Mouse (Mus musculus) kidney, postnatal 25 days (tissue): ENCODE measurements around the gene Masp1.

Experiments
- DNase-seq, 2 experiments: peaks; one replicate each; pipeline ENCODE4 v3.0.0; 2021; ENCODE audit warnings: mixed read lengths in 2 of 2

Masp1 gene

DNA sequence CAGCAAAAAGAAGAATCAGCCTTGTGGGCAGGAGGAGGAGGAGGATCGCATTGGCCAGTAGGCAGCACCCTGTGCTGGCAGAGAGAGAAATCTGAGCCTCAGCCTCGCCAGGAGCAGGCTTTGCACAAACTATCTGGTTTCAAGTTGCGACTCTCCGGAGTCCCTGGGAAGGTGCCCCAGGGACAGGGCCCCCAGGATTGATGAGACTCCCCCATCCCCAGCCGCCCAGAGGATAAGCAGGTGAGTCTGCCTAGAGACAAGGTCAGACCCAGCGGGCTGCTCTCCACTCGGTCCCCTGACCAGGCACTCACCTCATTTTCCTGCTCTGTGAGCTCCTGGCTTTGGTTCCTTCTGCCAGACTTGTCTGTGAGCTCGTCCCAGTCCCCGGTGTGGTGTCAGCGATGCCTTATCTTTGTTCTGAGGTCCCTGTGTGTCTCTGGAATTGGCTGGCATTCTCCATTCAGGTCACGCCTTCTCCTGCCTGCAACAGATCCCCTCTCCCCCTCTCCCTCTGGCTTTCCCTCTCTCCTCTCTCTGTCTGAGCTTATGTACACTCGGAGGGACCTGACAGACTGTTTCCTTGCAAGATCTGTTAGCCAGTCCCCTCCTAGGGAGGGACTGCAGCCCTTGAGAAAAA, at the start of gene Masp1, which contains the start of gene Rtp4:
Gene Masp1, minus strand, starts transcription at position 581 of the 637 bp plus-strand sequence.
Gene Rtp4, plus strand, starts transcription at position 57 of the 637 bp plus-strand sequence.
- DNase-seq: no peak

DNA sequence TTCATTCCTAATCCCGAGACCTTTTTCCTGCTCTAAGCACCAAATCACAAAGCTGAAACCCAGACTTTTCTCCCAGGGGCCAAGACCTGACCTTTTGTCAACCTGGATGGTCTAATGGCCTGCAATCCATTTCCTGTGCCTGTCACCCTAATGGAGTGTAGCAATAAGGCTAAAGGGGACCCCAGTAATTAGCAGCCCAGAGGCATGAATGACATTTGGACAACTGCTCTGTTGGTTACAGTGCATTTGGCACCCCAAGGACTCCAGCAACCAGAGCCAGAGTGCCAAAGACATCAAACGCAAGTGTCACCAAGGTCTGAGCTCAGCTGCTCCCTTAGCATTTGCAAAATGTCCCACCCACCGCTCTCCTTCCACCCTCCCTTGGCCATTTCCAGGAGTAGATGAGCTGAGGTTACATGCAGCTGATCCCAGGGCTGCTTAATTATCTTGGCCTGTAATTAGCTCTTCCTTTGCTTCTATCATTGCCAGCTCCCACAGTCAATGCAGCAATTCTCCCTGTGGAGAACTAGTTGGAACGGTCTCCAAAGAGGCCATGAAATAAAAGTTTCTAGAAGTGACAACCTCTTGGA, 47.8 kb upstream of the Masp1 start:
- no peak for DNase-seq

DNA sequence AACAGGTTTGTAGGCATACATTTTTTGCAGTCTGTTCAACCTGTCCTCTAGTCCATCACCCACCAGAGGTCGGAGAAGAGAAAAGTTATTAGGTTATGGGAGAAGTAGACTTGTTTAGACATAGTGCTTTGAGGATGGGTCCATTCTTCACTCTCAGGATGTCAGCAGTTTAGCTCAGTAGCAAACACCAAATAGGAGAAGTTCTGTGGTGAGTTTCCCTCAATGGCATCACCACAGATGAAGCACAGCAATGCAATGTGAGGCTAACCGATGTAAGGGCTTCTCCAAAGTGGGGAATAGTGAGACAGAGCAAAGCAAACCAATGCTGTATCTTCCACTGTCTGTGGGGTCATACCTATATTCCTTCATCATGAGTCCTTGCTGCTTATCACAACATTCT, 37.1 kb upstream of the Masp1 start:
- DNase-seq: no peak

DNA sequence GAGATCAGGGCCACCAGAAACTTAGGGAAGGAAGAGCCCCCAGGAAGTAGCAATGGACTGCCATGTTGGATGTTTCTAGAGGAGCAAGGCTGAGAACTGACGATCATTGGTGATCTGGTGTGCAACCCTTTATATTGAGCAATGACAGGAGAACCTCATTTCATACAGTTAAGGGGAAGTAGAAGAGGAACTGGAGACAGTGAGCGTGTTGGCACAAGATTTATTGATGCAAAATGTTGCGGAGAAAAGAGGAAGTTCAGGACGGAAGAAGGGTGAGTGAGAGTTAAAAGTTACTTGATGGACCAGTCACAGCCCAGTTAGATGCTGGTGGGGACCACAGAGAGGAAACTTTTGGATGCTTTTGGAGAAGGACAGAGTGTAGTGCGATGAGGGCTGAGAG, 36.6 kb upstream of the Masp1 start:
- no peak for DNase-seq

DNA sequence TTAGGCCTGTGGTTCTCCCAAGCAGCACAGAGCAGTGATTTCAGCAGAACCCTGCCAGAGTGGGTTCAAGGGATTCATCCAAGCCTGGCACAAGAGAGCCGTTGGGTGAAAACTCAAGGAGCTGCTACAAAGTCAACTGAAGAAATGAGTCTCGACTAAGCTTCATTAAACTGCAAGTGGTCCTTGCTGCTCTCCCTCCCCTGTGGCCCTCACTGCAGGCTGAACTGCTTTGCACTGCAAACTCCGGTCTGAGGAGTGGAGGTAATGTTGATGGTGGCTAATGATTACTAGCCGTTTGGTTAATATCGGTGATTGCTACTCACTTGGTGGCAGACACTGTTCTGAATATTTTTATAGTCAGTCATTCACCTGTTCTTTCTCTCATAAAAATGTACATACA, 34.1 kb upstream of the Masp1 start:
- no peak for DNase-seq

DNA sequence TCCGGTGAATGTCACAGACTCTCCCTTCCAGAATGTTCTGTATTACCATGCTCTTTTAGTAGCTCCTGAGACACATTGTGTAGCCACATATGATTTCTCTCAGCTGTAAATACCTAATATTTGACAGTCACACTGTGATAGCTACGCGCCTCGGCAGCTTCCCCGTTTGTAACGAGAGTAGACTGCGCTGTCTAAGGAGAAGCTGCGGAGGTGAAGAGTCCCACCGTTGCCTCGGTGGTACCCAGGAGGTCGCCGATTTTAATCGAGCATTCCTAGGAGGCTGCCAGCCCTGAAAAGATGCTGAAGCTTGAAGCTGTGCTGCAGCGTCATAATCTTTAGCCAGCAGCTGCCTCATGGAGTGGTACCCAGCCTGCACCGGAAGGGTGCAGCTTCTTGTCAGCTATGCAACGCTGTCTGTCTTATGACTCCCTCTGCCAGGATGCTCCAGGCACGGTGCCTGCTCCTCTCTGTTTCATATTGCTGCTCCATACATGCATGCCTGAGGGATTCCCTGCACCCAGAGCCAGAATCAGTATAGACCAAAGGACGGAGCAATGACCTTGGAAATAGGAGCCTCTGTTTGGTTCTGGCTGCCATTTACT, 30.5 kb upstream of the Masp1 start:
- no peak for DNase-seq

DNA sequence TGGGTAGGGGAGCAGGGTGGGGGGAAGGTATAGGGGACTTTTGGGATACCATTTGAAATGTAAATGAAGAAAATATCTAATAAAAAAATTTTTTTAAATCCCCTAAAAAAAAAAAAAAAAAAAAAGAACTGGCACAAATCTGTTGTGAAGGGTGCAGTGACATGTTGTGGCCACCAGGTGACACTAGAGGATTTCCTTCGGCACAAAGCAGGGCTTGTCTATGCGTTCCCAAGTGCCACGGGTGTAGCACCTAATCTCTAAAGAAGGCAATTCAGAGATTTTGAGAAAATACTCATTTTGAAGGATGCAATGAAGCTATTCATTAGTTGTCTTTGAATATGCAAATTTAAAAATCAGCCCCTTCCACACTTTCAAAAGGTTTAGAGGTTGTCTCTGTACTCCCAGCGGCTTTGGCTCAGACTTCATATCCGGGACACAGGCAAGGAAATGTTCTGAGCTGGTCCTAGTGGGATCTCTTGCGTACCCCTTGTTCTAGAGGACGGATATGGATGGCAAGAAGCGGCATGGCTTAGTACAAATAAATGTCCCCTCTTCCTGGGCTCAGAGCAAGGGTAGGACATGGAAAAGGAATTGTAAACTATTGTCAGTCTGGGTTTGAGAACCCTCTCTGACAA, 29.8 kb upstream of the Masp1 start:
- peak; percentile 66 to 77 for DNase-seq

DNA sequence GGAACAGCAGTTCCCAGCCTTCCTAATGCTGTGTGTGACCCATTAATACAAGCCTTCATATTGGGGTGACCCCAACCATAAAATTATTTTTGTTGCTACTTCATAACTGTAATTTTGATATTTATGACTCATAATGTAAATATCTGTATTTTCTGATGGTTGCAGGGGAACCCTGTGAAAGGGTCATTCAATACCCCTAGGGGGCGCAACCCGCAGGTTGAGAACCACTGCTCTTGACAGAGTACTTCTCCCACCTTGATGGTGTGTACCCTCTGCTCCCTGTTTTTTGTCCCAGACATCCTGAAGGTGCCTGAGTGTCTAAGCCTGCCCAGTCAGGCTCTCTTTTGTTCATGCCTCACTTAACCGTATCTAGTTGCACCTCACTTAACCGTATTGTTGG, 27.2 kb upstream of the Masp1 start:
- DNase-seq: no peak

DNA sequence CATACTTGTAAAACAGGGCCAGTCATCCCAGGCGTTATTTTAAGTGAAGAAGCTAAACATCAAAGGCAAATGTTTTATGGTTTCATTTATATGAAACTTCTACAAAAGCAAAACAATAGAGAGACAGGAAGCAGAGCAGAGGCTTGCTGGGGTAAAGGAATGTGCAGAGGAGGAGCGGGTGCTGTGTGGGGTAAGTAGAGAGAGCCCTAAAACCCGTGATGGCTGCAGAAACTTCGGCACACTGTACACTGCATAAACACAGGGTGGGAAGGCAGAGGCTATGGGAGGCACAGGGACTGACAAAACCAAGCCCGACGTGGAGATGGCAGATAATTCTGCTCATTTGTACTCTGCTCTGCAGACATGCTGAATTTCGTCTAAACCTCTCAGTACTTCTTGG, 23.7 kb upstream of the Masp1 start:
- DNase-seq: no peak

DNA sequence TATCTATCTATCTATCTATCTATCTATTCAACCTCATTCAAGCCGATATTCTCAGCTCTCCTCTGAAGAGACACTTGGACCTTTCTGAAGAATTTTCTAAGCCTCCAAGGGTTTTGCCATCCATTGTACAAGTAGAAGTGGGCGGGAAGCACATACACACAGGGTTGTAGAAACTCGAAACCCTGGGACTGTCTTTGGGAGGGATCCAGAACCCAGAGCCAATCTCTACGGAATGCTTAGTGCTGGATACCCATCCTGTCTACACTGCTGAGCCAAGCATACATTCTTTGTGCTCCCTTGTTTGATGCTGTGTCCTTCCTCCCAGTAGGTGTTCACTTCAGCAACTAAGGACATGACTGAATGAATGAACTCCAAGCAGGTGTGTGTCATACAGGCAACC, 22.3 kb upstream of the Masp1 start:
- DNase-seq: no peak

DNA sequence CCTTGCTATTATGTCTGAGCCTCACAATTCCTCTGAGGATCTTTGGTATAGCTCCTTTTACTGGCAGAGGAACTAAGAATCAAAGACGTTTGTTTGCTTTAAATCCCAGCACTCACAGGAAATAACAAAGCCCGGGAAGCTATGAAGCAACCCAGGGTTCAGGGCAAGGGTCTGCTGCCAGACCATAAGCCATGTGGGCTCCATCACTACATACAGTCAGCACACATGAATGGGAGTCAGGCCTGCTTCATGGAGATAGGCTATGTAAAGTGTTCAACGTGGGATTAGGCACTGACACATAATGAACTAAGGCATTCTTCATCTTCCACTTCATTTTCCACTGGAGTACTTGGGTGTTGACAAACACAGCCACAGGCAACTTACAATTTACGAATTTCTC, 20.4 kb upstream of the Masp1 start:
- no peak for DNase-seq

DNA sequence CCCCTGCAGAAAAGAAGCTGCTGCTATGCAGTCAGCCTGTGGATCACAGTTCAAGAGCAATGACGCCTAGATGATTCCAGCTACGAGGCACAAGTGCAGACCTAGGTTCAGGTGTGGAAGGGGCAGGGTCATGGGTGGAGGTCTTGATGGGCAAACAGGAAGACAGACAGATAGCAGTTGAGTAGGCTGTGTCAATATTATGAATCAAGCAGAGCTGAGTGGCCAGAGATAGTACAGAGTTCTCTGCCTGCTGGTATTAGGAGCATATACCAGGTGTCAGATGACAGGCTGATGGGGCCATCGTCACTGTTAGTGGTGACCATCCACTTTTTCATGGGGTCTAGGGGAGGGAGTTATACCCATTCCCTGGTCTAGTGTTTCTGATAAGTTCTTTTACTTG, 13.1 kb upstream of the Masp1 start:
- DNase-seq: no peak

DNA sequence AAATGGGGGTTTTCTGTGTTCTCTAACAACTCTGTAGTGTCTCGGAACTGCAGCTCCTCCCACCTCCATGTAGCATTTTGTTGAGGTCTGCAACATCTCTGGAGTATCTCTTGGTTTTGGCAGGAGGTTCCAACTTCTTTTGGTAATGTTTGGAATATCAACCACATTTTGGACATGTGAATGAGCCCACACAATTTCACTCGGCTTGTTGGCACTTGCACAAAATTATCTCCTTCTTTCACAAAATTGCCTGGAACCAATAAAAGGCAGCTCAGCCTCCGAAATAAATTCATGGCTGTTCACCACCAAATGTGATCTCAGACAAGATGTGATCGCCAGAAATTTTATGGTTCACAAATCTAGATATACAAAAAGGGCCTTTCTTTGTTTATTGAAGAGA, 8.6 kb upstream of the Masp1 start:
- no peak for DNase-seq

DNA sequence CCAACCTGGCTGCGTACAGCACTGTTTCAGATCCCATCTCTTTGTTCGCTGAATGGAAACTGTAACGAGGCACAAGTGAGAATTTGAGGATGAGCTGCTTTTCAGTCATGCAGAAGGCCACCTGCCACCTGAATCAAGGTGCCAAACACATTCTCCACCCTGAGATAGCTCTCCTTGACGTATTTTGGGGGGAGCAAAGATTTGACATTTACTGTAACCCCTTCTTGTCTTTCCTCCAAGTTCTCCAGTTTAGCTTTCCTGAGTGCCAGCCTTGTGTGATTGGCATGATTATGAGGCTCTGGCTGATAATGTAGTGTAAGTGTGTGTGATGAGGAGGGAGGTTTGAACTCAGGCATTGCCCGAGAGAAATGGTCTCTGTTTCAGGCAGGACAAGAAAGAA, 1.5 kb upstream of the Masp1 start:
- no peak for DNase-seq

DNA sequence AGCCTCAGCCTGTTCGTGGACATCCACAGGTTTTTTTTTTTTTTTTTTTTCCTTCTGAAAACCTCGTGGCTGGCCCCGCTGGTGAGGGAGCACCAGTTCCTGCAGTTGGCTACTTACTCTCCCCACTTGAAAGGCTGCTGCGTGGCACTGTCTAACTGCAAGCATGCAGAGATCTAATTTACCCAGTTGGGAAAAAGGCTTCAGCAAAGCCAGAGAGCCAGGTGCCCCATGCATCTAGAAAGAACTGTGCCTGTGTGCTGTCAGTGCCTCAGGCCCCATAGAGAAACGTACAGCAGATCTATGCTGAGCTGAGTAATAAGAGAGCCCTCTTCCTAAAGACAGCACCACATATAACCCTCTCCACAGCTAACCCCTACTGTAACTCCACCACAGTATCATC, 477 bp upstream of the Masp1 start:
- DNase-seq: no peak

DNA sequence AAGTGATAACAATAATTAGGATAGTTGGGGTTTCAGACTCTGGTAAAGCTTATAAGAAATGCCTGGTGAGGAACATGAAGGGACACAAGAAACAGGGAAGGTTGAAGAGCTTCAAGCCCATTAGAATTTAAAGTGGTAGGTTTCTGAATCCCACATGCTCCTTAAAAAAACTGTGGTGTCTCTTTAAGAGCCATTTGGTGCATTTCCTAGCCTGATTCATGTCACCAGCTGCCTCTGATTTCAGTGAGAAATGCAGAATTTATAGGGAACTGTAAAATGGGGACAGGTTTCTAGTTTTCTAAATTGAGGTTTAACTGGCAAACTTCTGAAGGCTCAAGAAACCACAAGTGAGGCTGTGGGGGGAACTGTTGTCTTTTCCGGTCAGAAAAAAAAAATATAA, 844 bp downstream of the Masp1 start:
- no peak for DNase-seq

DNA sequence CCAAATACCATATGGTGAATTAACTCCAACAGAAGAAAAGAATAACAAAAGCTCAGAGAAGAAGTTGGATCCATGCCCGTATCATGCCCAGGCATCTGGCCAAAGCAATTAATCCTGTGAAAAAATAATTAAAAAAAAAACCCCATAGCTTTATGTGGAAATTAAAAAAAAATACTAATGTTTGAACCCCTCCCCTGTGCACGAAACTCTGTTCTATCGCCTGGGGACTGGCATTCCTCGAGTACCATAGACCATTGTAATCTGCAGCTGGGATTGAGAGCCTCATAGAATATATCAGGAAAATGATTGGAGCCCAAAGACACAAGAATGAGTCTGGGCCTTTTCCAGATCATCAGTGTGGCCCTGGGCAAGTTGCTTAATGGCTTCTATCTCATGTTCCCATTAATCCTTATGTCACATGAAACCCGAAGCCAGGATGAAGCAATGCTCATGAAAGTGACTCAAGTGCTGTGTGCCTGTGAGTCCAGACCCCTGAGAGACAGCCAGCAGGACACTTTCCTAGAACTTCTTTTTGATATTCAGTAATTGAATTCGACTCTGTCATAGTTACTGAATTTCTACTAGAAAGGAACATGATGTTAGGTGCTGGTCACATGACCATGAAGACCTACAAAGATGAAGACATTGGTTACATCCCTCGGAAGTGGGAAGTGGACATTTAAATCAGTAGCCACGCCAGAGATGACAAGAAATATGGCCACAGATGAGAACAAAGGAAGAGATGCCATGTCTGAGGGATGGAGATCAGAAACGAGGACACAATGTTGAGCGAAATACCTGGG, 1.8 kb downstream of the Masp1 start:
- no peak for DNase-seq

DNA sequence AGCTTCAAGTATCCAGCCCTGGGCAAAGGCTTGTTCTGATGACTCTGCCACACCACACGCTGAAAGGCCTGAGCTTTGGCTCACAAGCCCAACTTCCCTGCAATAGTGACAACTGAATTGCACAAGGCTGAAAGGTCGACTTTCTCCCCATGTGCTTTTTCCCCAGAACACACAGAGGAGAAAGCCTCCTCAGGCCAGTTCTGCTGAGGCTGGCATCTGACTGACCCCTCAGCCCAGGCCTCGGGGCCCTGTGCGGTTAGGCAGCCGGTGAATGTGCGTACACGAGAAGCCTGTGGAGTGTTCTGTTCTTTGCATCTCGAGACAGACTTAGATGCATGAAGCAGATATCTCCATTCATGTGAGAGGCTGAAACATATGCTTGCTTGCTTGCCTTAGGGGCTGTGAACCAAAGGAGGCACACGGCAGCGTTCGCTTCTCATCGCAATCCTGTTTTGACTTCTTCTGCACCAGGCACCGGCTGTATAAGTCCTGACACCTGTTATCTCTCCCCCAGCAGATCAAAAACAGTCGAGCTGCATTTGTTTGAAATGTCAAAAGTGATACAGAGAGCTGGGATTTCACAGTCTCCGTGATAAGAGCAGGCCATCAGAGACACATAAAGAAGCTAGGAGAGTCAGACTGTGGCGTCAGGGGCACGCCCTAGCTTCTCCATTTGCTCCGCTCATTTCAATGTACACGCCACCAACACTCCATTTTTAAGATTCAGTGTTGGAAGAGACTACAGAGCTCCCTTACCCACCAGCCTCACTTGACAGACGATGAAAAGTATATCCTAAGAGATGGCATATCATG, 2.7 kb downstream of the Masp1 start:
- DNase-seq: peak in 1 of 2 experiments; percentile 52

DNA sequence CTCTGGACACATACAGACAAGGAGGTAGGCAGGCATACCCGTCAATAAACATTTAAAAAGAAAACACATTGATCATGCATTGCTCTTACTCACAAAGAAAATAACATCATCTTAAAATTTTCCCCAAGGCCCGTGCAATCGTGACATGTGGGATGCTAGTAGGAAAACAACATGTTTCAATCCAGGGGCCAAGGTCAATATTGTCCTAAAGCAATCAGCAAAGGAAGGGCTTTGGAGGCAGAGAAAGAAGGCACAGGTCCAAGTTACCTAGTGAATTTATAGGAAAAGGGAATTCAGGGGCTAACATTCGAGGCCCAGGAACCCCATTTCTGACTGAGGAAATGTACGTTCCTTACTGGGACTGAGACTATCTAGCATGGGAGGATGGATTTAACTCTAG, 3.4 kb downstream of the Masp1 start:
- no peak for DNase-seq

DNA sequence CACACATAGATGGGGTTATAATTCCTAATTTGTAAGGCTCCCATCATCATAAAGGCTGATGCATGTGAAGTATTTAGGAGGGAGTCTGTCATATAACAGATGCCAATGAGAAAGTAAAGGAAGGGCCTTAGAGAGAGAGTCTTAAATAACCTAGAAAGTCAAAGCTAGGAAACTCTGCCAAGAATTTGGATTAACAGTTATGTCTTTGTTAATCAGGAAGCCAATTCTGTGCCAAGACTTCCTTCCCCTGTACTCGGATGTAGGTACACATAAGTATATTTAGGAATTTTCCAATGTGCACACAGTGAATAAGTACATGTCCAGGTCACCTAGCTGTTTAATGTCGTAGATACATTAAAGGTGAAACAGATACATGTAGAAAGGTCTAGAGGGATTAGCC, 4.0 kb downstream of the Masp1 start:
- no peak for DNase-seq

DNA sequence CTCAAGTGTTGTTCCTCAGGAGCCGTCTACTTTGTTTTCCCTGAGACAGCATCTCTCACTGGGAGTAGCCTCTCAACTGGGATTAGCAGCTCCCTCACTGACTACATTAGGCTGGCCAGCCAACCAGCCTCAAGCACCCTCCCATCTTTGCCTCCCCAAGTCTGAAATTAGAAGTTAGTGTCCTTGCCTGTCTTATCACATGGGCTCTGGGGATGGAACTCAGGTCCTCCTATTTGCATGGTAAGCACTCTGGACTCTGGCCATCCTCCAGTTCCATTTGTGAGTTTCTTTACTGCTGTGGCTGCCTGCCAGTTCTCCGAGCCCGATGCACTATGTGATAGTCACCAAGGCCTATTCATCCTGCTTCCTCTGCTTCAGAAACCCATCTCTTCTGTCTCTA, 4.8 kb downstream of the Masp1 start:
- peak; percentile 89 for DNase-seq

DNA sequence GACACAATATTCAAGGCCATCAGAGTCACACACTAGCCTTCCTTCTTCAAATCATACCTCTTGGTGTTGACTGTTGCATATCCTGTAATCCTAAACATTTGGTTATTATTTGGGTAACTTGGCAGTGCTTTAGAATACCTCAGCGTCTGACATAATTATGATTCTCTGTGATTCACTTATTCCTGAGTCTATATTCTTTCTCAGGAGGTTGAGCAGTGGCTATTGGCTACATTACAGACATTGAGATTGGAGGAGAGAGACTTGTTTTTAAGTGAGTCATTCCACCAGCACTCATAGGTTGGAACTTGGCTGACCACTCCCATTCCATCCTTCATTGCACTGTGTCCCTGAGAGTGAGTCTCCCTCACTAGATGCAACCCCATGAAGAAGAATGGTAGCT, 7.2 kb downstream of the Masp1 start:
- no peak for DNase-seq
